Mouse (Mus musculus) gastrocnemius, postnatal 25 days (tissue): ENCODE results near the gene Arhgap44. TPM values are rescaled to one million over a fixed set of nuclear protein-coding genes. Genes with fewer than 3 reads are reported as not detected.

Source experiments
- DNase-seq: peaks from one replicate; pipeline ENCODE4 v3.0.0; 2022
- long read RNA-seq, 2 experiments: library from polyadenylated mRNA; stranded (forward); transcript quantifications; one replicate each; pipeline ENCODE4 v2.0.0; 2021
- total RNA-seq, 2 experiments: library from RNA; stranded (reverse); gene quantifications; 1 replicate in 1 of 2; 2 replicates in 1 of 2; pipeline ENCODE4 v1.2.3; 2021

The Arhgap44 gene
- 1 to 10 TPM; 6.4 to 9.4 TPM for total RNA-seq
- long read RNA-seq, experiment 1, full-length matches to known transcripts, result 1 of 2 reads
- long read RNA-seq, experiment 1, partial matches to known transcripts, result 0 of 2 reads
- long read RNA-seq, experiment 1, other reads (novel, unspliced or antisense), result 1 of 2 reads
- long read RNA-seq, experiment 2, result 0 reads

DNA sequence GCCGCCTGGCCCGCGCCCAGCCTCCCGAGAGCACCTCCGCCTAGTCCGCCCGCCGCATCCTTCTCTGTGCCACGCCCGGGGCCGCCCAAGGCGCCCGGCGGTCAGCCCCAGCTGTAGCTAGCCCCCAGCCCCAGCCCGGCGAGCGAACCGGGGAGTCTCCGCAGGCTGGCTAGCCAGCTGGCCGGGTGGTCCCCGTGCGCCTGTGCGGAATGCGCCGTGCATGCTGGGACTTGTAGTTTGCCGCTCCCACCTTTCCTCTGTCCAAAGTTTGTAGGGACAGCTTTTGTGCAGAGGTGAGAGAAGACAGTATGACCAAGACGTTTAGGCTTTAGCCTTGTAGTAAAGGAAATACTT, at the start of gene Arhgap44:
TSS of gene Arhgap44 (minus strand) at position 195 of the 354 bp plus-strand sequence.
- DNase-seq, result peak; percentile 60

DNA sequence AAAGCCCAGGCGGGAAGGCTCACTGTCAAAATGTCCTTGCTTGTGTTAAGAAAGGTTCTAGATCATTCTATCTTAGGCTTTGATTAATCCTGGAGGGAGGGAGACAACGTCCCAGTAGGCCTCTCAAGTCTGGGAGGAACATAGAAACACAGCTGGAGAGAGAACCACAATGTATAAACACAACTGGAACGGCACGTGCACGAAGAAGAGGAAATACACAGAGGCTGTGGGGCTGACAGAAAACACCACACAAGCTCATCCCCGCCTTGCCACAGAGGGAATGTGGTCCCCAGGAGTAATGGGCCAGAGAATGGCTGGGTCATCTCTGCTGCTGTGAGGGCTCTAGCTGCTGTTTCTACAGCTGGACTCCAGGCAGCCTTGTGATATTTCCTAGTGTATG, 48.9 kb upstream of the Arhgap44 start:
- no peak for DNase-seq

DNA sequence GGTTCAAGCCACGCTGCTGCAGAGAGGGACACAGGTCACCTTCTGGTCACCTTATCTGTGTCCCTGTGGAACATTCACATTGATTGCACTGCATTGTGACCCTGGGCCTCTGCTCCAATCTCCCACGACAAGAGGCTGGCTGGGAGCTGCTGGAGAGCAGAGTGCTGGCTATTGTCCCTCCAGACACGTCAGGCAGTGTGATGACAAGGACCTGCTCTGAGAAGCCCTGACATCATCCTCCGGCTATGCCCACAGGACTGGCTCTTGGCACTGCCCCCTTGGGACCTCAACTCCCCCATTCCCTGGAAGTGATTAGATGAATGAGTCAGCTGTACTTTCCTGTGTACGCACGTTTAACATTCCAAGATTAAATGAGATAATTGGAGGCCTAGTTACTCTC, 46.7 kb upstream of the Arhgap44 start:
- DNase-seq, result no peak

GRCm38 (mm10) chr11:65205306-65205705, 42.5 kb upstream of the Arhgap44 start:
- DNase-seq, result no peak

DNA sequence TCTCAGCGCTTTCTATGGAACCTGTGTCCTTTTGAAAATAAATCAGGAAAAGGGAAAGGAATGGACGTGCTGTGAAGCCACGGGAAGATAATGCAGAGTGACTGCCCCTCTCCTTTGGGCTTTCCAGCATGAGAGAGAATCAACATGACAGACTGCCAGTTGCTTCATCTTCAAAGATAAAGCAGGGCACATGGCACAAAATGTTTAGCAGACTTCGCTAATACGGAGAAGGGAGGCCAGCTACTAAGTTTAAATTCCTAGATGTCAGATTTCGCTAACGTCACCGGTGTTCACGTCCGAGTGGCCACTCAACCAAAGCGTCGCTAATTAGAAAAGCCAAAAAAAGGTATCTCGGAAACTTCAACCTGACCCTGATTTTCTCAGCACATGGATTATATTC, 41.9 kb upstream of the Arhgap44 start:
- DNase-seq, result no peak

- no peak for DNase-seq
These were observed 40.3 kb upstream of the Arhgap44 start for GRCm38 (mm10) chr11:65203020-65203419.

DNA sequence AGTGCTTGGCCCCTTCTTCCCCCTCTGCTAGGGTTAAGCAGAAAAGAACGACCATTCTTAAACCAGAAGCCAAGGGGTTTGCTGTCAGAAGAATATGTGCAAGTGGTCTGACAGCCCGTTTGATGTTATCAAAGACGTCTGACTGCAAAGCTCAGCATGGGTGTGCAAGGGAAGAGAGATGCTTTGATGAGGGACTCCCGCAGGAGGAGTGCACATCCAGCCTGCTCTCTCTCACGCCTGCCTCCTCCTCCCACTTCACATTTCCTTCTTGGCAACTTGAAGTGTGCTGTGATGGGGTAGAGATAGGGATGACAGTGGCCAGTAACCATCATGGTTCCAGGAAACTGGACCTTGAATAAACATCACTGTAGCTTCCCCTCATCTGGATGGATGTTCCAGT, 39.5 kb upstream of the Arhgap44 start:
- no peak for DNase-seq

- DNase-seq, result no peak
These were observed 35.3 kb upstream of the Arhgap44 start for GRCm38 (mm10) chr11:65198026-65198425.

- no peak for DNase-seq
These were observed 34.5 kb upstream of the Arhgap44 start for GRCm38 (mm10) chr11:65197280-65197679.

DNA sequence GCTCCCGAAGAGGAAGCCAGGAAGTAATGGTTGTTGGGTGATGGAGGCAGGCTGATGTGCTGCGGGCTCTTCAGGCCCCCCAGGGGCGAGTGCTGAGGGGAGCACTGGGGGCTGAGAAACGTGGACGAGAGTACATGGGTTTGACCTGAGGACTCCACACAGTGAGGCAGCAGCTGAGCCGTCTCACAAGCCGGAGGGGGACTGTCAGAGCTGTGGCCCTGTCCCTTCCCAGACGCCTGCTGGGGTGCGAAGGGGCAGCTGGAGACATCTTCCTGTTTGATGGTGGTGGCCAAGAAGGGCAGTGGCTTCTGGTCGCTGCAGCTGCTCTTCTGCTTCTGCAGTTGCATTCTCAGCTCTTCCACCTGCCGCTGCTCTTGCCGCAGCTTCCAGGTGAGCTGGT, 24.2 kb upstream of the Arhgap44 start:
- DNase-seq, result no peak

DNA sequence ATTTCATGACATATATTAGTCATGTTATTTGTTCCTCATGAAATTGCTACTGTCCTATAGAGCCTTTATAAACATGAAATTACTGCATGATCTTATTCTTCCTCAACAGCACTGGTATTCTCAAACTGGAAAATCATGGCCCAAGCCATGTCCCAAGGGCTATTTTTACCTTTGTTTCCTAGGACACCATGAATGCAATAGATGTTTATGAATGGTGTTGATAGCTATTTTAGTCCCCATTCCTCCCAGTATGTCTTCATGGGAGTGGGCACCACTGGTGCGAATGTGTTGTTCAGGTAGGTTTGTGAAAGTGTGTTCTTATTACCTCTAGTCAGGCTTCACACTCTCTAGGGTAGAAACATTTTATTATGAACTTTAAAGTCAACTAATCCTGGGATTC, 22.4 kb upstream of the Arhgap44 start:
- no peak for DNase-seq

- no peak for DNase-seq
These were observed 7.5 kb upstream of the Arhgap44 start for GRCm38 (mm10) chr11:65170121-65170750.

GRCm38 (mm10) chr11:65161881-65162766, 637 bp downstream of the Arhgap44 start:
- DNase-seq, result no peak

- DNase-seq, result no peak
These were observed 1.5 kb downstream of the Arhgap44 start for GRCm38 (mm10) chr11:65160991-65161880.

GRCm38 (mm10) chr11:65159791-65160190, 3.0 kb downstream of the Arhgap44 start, which contains the start of gene 1700086D15Rik:
Gene 1700086D15Rik, minus strand, starts transcription at chr11:65159891.
- no peak for DNase-seq

DNA sequence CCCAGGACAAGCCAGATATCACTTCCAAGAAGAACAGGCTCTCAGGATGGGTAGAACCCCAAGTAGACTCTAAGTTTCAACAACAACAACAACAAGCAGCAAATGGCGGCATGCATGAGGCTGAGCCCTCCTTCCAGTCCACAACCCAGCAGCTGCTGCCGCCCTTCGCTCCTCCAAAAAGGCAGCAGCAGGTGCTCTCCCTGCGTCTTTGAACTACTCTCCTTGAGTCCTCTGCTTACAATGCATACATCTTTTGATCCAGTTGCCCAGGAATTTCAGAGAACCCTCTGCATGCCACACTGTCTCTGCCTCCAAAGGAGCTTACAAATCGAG, 4.1 kb downstream of the Arhgap44 start:
- DNase-seq, result no peak

GRCm38 (mm10) chr11:65157966-65158657, 4.6 kb downstream of the Arhgap44 start:
- DNase-seq, result no peak

DNA sequence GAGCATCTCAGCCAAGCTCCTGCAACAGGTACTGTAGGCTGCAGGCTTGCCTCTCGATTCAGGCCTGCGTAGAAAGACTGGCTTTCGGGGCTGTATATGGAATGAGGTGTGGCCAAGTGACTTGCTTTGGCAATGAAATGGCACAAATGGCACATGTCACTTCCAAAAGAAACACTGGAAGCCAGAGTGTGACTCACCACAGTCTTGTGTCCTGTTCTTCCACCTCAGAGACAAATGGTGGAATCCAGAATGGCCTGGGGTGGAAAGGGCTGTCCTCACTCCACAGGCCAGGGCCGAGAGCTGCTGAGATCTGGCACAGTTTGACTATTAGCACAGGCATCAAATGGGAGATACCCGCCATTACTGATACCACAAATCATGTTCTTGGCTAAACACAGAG, 9.8 kb downstream of the Arhgap44 start:
- DNase-seq, result no peak

DNA sequence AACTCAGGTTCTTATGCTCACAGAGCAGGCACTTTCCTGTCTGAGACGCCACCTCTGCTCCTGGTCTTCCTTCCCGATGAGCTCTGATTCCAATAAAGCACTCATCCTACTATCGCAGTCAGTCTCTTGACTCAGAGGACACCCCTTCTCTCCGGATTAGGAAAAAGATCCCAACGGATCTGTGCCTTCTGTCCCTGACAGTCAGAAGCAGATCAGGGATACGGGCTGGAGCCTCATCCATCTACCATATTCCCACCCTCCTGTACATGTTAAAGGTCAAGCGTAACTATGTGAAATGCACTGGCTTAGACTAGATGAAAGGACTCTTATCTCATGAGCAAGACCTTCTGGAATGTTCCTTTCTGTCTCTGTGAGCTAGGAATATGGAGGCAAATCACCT, 14.3 kb downstream of the Arhgap44 start:
- no peak for DNase-seq

DNA sequence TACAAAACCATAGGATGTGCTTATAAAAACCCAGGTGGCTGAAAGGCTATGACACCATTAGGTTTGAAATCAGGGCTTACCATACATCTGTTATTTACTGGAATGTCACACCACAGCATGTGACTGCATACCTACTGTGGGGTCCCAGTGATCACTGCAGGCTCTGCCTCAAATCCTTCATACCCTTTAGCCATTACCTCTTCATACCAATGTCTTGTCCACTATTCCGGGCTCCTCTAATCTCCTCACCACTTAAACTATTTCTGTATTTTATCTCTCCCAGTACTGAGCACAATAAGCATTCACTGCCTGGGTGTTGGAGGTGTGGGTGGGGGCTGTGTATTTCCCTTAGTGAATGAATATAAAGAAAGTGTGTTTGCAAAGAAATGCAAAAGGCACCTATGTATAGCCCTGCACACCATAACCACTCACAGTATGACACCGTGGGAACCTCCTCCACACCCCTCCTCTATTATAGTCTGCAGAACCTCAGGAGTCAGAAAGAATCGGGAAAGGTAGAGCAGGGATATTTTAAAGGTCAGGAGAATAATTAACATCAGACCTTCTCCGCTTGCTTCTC, 19.8 kb downstream of the Arhgap44 start:
- no peak for DNase-seq

- no peak for DNase-seq
These were observed 23.7 kb downstream of the Arhgap44 start for GRCm38 (mm10) chr11:65139030-65139429.
